Mouse (Mus musculus): ENCODE measurements around the gene Arhgef33. TPM values are rescaled to one million over a fixed set of nuclear protein-coding genes. Genes with fewer than 3 reads are reported as not detected.
"Not testable (repeated sequence)": the region's sequence is repeated elsewhere in the genome, so short reads cannot be mapped to it uniquely, and the experiment has no call there.

Arhgef33 gene
- polyA plus RNA-seq (2015; fragmentation: Nextera tagmentation; extraction: Ambion mirVana) = 0.96 and 1.1 TPM in 2 replicates

DNA sequence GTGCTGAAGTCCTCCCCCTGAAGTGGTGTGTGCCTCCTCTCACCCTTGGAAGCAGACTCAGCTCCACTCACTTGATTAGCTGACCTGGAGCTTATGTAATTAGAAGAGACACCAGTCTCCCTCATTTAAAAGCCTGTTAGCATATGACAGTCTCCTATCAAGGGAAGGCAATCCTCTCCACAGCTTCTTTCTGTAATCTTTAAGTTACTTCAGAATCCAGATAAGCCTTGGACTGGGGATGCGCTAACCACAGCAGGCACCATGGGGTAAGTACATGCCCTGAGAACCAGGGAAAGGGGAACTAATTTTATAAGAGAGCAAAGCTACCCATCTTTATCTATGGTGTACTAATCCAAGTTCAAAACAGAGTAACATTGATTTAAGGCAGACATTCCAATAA, at the start of gene Arhgef33:
Gene Arhgef33 (plus strand): TSS at position 157 of the 400 bp plus-strand sequence.
- Histone ChIP-seq H3K9me3 (replicated peaks) (no peaks in the 10 kb centered on the region), H3K9ac (replicated peaks) (no peak within 1 kb of the TSS), H3K4me1 (peaks cover 8% of the 10 kb centered on the region; the same call in 1 of the 2 replicates), H3K36me3 (no peaks in the 10 kb centered on the region), H3K27me3 (replicated peaks) (no peaks in the 10 kb centered on the region), H3K4me2 (no peak within 1 kb of the TSS), H3K4me3 (replicated peaks) (no peak within 1 kb of the TSS), H3K27ac (replicated peaks) (no peak within 1 kb of the TSS)
- ATAC-seq (ENCODE audit: low FRiP score) = no peak
- 89% methylated on average over 1 of the region's 1 CpGs for WGBS

DNA sequence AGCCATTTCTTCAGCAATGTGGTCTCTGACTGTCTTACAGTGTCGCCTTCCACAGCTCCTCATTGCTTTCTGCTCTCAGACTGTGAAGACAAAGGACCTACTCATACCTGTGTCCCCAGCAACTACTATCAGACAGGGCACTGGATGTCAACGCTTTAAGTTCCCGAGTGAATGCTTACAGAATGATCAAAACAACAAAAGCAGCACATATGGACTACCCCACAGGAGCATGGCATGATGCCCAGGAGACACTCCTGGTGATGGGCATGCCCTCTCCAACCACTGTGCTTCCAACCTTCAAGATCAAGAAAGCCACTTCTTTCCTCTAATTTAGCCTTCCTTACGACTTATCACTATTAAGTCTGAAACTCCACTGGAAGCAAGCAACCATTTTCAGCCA, 40.1 kb upstream of the Arhgef33 start:
- no peak overlapping the region for H3K27ac ChIP-seq (replicated peaks)
- WGBS = 91% methylated on average over 4 of the region's 4 CpGs
- H3K9ac ChIP-seq (replicated peaks) = no peak overlapping the region
- H3K4me2 ChIP-seq = no peak overlapping the region
- ATAC-seq (ENCODE audit: low FRiP score) = no peak
- no peak overlapping the region for H3K4me3 ChIP-seq (replicated peaks)
- H3K9me3 ChIP-seq (replicated peaks) = no peaks in the 10 kb centered on the region
- H3K27me3 ChIP-seq (replicated peaks) = no peaks in the 10 kb centered on the region
- no peaks in the 10 kb centered on the region for H3K4me1 ChIP-seq
- H3K36me3 ChIP-seq = peaks cover 85% of the 10 kb centered on the region

DNA sequence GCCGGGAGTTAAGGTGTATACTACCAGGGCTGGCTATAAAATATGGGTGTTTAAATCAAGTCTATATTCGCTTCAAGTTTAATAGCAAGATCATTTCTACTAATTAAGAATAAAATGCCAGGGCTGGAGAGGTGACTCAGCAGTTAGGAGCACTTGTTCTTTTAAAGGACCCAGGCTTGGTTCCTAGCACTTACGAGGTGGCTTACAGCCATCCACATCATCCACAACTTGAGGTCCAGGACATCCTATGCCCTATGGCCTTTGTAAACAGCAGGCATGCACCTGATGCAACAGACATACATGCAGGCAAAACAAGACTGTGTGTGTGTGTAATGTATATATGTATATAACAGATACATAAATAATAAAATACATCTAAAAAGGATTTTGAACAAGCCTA, 39.1 kb upstream of the Arhgef33 start:
- 95% methylated on average over 3 of the region's 3 CpGs for WGBS
- Histone ChIP-seq H3K4me3 (replicated peaks) (no peak overlapping the region), H3K4me1 (no peaks in the 10 kb centered on the region), H3K9me3 (replicated peaks) (no peaks in the 10 kb centered on the region), H3K36me3 (peaks cover 85% of the 10 kb centered on the region), H3K4me2 (no peak overlapping the region), H3K9ac (replicated peaks) (no peak overlapping the region), H3K27me3 (replicated peaks) (no peaks in the 10 kb centered on the region), H3K27ac (replicated peaks) (no peak overlapping the region)
- ATAC-seq (ENCODE audit: low FRiP score) = no peak

DNA sequence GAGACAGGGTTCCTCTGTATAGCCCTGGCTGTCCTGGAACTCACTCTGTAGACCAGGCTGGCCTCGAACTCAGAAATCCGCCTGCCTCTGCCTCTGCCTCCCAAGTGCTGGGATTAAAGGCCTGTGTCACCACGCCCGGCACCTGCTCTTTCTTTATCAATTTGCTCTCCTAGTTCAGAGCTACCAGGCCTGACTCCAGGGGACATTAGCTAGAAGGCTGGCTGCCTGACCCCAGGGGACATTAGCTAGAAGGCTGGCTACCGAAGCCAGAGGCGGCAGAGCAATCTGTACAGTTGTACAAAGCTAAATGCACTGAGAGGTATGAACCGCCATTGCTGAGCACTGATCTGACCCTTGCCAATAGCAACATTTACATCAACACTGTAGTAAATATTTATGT, 36.6 kb upstream of the Arhgef33 start:
- WGBS = 87% methylated on average over 7 of the region's 7 CpGs
- H3K9me3 ChIP-seq (replicated peaks); H3K9ac ChIP-seq (replicated peaks); H3K27ac ChIP-seq (replicated peaks); H3K4me1 ChIP-seq; H3K4me3 ChIP-seq (replicated peaks); ATAC-seq (ENCODE audit: low FRiP score); H3K4me2 ChIP-seq; H3K27me3 ChIP-seq (replicated peaks): not testable (repeated sequence)
- peaks cover 86% of the 10 kb centered on the region for H3K36me3 ChIP-seq

DNA sequence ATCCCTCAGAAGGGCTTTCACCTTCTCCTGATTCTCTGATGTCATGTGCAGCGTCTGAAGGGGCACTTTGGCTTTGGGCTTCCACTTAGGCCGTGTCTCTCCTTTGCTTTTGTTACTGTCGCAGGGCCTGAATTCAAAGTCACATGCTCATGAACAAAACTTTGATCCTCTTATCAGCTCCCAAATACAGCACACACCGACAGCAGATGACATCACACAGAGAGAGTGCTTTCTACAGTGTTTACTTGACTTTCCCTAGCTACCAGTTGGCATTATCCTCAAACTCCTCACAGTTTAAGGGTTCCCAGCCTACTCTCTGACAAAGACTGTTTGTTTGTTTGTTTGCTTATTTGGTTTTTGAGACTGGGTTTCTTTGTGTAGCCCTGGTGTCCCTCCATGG, 29.0 kb upstream of the Arhgef33 start:
- 93% methylated on average over 4 of the region's 4 CpGs for WGBS

DNA sequence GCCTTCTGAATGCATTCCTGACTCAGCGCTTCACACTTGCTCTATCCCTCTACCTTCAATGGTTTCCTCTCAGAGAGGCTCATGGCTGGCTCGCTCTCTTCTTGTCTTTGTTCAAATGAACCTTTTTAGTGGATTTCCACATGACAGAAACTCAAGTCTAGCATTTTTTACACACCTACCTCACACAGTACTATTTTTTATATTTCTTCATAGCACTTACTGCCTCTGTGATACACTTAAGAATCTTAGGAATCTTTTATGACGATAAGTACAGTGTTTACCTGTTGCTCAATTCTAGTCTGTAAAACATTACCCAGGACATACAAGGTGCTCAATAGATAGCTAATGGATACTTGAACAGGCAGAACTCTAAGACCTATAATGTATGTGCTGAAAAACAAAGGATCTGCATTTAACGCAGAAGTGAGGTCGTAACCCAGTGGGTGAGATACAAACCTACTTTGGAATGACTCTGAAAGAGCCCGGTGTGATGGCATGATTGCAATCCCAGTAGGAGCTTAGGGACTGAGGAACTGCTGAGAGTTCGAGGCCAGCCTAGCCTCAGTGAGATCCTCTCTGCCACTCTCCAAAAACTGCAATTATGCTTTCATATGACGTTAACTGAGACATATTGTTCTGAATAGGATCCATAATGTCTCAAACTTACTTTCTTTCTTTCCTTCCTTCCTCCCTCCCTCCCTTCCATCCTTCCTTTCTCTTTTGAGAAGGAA, 27.7 kb upstream of the Arhgef33 start:
- Histone ChIP-seq H3K4me2 (no peak overlapping the region), H3K36me3 (peaks cover 57% of the 10 kb centered on the region), H3K27me3 (replicated peaks) (no peaks in the 10 kb centered on the region), H3K27ac (replicated peaks) (no peak overlapping the region), H3K9me3 (replicated peaks) (no peaks in the 10 kb centered on the region), H3K9ac (replicated peaks) (no peak overlapping the region), H3K4me3 (replicated peaks) (no peak overlapping the region), H3K4me1 (no peaks in the 10 kb centered on the region)
- 88% methylated on average over 8 of the region's 8 CpGs for WGBS
- no peak for ATAC-seq (ENCODE audit: low FRiP score)

More for the DNA sequence above, 29.0 kb upstream of the Arhgef33 start:
- Histone ChIP-seq H3K9me3 (replicated peaks) (no peaks in the 10 kb centered on the region), H3K27ac (replicated peaks) (no peak overlapping the region), H3K36me3 (peaks cover 69% of the 10 kb centered on the region), H3K27me3 (replicated peaks) (no peaks in the 10 kb centered on the region), H3K4me2 (no peak overlapping the region), H3K4me3 (replicated peaks) (no peak overlapping the region), H3K4me1 (no peaks in the 10 kb centered on the region), H3K9ac (replicated peaks) (no peak overlapping the region)
- no peak for ATAC-seq (ENCODE audit: low FRiP score)

DNA sequence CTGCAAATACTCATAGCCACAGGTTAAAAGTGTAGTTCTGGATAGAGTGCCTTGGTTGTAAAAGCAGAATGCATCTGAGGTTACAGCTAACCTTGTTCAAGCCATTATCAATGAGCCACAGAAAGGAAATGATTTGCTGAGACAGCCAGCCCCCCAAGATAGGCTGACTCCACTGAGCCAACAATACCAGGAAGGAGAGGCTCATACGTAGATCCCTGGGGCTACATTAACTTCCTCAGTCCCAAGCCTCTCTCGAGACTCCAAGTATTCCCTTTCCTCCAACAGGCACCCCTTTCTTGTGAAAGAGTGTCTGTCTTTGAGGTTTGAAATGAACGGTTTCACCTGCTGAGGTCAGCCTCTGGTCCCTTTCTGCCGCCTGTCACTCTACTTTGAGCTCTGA, 22.8 kb upstream of the Arhgef33 start:
- Histone ChIP-seq H3K4me1 (peaks cover 12% of the 10 kb centered on the region), H3K27me3 (replicated peaks) (no peaks in the 10 kb centered on the region), H3K9me3 (replicated peaks) (no peaks in the 10 kb centered on the region), H3K4me3 (replicated peaks) (no peak overlapping the region), H3K9ac (replicated peaks) (no peak overlapping the region), H3K4me2 (no peak overlapping the region), H3K27ac (replicated peaks) (no peak overlapping the region), H3K36me3 (peaks cover 16% of the 10 kb centered on the region)
- 86% methylated on average over 4 of the region's 4 CpGs for WGBS
- ATAC-seq (ENCODE audit: low FRiP score) = no peak

DNA sequence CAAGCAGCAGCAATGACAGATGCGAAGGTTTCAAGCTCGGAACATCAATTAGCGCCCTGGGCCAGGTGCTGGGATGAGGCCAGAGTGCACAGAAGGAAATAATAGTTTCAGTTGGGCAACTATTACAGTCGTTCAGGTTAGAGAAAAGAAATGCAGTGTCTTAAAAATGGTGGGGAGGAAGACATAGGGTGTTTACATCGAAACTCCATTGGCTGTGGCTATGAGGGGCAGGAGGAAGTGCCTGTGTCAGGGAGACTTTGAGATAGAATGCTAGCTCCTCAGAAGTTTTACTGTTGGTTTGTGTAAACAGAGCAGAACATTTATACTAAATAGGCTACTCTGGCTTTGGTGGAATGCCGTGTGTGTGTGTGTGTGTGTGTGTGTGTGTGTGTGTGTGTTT, 19.2 kb upstream of the Arhgef33 start:
- Histone ChIP-seq H3K27me3 (replicated peaks) (no peaks in the 10 kb centered on the region), H3K36me3 (no peaks in the 10 kb centered on the region), H3K9me3 (replicated peaks) (no peaks in the 10 kb centered on the region), H3K4me1 (peaks cover 12% of the 10 kb centered on the region), H3K9ac (replicated peaks) (no peak overlapping the region), H3K4me2 (peak overlapping the region; percentile 63; the same call in 1 of the 2 replicates), H3K27ac (replicated peaks) (no peak overlapping the region), H3K4me3 (replicated peaks) (no peak overlapping the region)
- ATAC-seq (ENCODE audit: low FRiP score) = no peak
- WGBS = 86% methylated on average over 6 of the region's 6 CpGs

DNA sequence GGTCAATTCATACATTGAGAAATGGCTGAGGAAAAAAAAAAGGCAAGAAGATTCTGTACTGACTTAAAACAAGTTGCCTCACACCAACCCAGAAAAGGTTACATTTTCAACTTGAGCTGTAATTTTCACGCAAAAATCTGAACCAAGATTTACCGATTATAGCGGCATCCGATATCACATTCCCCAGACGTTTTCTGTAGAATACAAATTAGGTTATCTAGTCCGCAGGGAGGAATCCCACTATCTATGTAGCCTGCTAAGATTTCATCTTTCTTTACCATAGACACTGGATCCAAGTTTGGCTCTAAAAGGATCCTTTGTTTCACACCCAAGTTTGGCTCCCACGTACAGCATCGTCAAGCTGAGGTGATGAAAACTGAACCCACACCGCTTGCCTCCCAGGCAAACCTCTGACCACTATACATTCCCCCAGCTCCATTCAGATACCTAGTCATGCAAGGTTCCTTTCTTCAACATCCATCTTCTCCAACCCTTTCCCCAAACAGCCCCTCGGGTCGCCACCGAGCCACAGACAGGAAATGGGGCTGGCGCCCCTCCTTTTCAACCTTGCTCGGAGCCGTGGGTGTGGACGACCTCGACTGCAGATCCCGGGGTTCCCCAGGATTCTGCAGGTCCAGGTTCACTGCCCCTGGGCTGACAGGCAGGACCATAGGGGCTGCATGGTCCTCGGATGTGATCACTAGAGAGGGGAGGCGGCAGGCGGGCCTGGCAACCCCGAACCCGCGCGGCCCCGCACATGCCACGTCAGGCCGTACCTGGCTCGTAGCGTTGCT, 17.7 kb upstream of the Arhgef33 start:
- ATAC-seq (ENCODE audit: low FRiP score) = no peak

DNA sequence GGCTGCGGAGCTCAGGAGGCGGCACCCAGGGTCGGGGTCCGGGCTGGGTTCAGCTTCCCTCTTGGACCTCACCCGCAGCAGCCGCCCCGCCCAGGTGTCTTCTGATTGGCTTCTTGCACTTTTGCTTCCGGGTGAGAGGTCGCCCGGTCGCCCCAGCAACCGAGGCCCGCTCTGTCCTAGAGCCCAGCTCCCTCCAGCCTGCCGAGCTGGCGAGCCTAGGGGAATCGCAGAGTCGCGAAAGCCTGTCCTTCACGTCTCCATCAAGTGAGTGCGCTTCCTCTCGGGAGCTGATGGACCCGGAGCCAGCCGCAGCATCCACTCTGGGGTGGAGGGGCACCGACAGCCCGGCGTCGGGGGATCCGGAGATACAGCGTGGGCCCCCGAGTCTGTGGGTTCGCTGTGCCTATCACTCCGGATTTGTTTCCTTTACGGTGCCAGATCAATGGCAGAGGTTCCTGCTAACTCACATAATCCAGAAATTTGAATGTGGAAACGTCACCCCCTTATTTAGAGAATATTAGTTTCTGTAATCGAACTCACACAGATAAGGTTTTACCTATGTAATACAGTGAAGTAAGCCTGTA, 17.0 kb upstream of the Arhgef33 start, which contains the start of the genes Morn2 and Dhx57:
Gene Morn2 (plus strand): TSS at position 130 of the 584 bp plus-strand sequence.
Gene Dhx57 (minus strand): TSS at position 403 of the 584 bp plus-strand sequence.
- WGBS = under 1% methylated on average over 35 of the region's 35 CpGs
- ATAC-seq (ENCODE audit: low FRiP score) = peak; percentile 98
- Histone ChIP-seq H3K36me3 (no peaks in the 10 kb centered on the region), H3K9me3 (replicated peaks) (no peaks in the 10 kb centered on the region), H3K4me2 (peak within 1 kb of the TSS; percentile 63), H3K4me3 (replicated peaks) (peak within 1 kb of the TSS; percentile 85), H3K27me3 (replicated peaks) (no peaks in the 10 kb centered on the region), H3K4me1 (peaks cover 12% of the 10 kb centered on the region), H3K27ac (replicated peaks) (peak within 1 kb of the TSS; percentile 96), H3K9ac (replicated peaks) (peak within 1 kb of the TSS; percentile 95)

More for the DNA sequence above, 17.7 kb upstream of the Arhgef33 start:
- peak overlapping the region; percentile 96 for H3K27ac ChIP-seq (replicated peaks)
- peak overlapping the region; percentile 95 for H3K9ac ChIP-seq (replicated peaks)
- no peaks in the 10 kb centered on the region for H3K36me3 ChIP-seq
- H3K4me3 ChIP-seq (replicated peaks) = peak overlapping the region; percentile 85
- peaks cover 12% of the 10 kb centered on the region for H3K4me1 ChIP-seq
- WGBS = under 1% methylated on average over 30 of the region's 30 CpGs
- H3K9me3 ChIP-seq (replicated peaks) = no peaks in the 10 kb centered on the region
- peak overlapping the region; percentile 63 for H3K4me2 ChIP-seq
- no peaks in the 10 kb centered on the region for H3K27me3 ChIP-seq (replicated peaks)

DNA sequence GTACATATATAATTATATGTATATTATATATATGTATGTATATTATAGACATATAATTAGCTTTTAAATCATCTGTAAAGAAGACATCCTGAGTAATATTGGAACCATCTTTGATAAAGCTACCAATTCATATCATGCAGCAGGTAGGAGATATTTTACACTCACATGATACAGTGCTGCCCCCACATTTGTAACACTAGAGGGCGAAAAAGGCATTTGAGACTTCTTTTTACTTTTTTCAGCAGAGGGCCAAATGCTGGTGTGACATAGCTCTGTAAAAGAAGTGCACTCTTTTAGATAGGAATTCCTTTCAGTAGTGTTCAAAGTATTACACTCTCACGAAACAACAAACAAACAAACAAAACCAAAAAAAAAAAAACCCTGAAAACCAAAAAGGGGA, 16.1 kb upstream of the Arhgef33 start:
- no peak overlapping the region for H3K4me3 ChIP-seq (replicated peaks)
- WGBS = 34% methylated on average over 2 of the region's 2 CpGs
- no peaks in the 10 kb centered on the region for H3K36me3 ChIP-seq
- H3K4me2 ChIP-seq = no peak overlapping the region
- H3K4me1 ChIP-seq = peaks cover 12% of the 10 kb centered on the region
- no peak for ATAC-seq (ENCODE audit: low FRiP score)
- no peaks in the 10 kb centered on the region for H3K27me3 ChIP-seq (replicated peaks)
- no peaks in the 10 kb centered on the region for H3K9me3 ChIP-seq (replicated peaks)
- H3K27ac ChIP-seq (replicated peaks) = no peak overlapping the region
- H3K9ac ChIP-seq (replicated peaks) = no peak overlapping the region

Data from neural tube, embryonic 15.5 days (tissue).